Mouse (Mus musculus): Measurements from ENCODE around the gene 2410137M14Rik.

2410137M14Rik gene

DNA sequence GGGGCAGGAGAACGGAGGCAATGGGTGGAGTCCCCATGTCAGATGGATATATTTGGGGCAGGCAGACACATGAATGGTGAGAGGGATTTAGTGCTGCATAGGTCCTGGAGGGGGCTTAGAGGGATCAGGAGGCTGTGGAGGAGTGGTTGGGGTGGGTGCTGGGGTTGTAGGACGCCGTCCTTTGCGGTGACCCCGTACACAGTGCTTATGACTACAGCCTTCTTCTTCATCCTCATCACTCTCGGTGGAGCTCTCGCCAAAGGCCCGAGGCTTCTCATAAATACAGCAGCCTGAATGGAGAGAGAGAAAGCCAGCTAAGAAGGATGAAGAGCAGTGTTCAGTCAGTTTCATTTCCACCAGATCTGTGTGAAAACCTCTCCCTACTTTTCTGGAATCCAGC lies 31.8 kb downstream of the 2410137M14Rik start:
- in situ Hi-C loops (cut with MboI) = no loop called here

DNA sequence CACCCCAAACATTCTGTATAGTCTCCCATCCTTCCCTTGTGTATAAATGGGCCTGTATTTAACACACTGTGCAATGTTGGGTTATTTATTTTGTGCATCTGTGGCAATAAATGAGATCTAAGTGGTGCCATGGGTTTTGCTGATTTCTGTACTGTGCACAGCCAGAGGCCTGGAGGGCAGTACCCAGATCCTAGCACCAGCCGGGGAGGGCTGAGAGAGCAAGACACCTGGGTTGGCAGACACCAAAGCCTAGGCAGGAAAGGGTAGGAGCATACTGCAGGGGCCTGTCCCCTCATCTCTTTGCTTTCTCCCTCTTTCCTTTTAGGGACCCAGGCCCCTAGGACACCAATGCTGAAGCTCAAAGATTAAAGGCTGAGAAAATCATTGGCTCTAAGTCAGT lies 32.8 kb downstream of the 2410137M14Rik start:
- in situ Hi-C loops (cut with MboI) = no loop called here

DNA sequence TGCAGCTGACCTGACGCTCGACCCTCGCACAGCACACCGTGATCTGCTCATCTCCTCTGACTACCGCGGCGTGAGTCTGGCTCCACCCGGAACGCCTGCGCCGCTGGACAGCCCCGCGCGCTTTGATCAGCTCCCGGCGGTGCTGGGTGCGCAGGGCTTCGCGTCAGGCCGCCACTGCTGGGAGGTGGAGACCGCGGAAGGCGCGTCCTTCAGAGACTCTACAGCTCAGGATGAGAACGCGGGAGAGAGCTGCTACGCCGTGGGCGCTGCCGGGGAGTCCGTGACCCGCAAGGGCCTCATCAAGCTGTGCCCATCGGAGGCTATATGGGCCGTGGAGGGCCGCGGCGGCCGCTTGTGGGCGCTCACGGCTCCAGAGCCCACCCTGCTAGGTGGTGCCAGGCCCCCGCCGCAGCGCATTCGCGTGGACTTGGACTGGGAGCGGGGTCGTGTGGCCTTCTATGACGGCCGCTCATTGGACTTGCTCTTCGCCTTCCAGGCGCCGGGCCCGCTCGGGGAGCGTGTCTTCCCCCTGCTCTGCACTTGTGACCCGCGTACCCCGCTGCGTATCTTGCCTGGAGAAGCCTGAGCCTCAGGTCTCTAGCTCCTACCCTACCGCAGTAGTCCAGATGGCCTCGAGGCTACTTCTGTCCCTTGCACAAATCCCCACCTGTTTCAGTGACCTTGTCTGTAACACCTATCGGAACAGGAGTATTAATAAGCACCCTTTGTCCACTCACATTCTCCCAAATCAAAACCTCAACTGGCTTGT lies 33.8 kb downstream of the 2410137M14Rik start:
- in situ Hi-C loops (cut with MboI) = no loop called here

DNA sequence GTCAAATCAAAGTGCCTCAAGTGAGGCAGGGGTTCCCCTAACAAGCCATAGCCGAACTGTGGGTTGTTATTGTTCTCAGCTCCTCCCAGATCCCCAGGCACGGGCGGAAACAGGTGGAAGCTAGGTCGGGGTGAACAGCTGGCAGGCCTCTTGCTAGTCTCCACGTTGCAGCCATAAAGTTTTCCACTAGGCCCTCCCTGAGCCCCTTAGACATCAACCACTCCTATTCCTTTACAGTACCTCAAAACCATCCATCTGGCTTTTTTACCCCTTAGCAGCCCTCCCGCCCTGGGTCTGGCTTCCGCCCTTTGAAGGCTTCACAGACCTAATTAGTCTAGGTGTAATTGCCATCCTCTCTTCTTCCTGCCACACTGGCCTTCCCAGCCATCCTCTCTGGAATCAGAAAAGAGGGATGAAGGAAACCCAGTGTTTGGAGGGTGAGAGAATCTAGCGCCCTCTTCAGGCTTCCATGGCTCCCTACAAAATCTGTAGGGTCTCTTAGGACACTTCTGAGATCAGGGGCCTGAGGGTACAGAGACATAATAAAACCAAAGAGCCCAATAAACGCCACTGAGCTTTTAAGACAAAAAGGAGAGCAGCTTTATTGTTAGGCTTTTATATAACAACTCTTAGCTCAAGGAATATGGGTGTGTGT lies 36.8 kb downstream of the 2410137M14Rik start:
- in situ Hi-C loops (cut with MboI) = no loop called here

DNA sequence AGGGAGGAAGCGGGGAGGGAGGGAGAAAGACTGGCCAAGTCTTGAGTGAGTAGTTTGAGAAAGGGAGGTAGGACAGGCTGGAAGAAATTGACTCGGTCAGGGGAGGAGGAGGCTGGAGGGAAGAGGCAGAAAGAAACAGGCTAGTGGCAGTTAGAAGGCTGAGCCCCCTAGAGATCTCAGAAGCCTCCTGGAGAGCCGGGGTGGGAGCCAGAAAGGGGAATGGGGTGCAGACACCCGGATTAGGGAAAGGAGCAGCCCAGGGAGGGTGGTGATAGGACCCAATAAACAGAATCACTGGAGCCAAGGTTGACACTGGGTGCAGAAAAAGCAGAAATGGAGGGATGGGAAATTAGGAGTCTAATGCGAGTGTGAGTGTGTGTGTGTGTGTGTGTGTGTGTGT lies 37.3 kb downstream of the 2410137M14Rik start:
- in situ Hi-C loops (cut with MboI) = no loop called here

DNA sequence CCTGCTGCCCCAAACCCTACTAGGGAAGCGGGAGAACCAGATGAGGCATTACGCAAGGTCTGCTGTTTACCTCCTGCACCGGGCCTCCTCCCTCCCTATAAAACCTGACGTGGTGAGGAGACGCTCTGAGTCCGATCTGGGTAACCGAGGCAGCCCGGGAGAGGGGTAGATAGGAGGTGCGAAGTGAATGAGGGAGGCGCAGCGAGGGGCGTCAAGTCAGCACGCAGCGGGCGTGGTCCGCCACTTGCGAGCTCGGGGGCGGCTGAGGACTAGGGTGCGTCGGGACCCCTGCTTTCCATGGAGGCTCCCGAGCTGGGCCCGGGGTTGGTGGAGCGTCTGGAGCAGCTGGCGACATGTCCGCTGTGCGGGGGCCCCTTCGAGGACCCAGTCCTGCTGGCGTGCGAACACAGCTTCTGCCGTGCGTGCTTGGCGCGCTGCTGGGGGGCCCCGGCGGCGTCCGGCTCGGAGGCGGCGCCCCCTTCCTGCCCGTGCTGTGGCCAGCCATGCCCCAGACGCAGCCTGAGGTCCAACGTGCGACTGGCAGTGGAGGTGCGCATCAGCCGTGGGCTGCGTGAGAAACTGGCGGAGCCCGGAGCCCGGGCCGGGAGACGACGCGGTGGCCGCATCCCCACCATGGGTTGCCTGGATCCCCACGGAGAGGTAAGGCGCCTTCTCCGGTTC lies 38.1 kb downstream of the 2410137M14Rik start, which contains the start of gene Rnf39:
Gene Rnf39 (plus strand): TSS at position 128 of the 681 bp plus-strand sequence.
- in situ Hi-C loops (cut with MboI) = no loop called here

DNA sequence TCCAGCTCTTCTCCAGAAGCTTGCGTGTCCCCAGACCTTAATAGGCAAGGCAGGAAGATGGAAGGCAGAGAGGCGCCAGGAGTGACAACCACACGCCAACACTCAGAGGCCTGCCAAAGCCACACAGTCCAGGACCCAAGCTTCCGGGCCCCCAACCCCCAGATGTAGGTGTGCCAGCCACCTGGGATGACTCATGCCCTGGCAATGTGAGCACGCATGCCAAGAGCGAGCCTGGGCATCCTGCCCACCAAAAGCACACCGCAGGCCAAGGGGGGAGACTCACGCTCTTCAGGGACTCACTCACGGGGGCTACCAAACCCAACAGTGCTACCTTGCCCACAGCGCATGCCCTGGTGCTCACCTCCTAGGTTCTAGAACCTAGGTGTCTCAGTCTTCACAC lies 38.6 kb downstream of the 2410137M14Rik start:
- in situ Hi-C loops (cut with MboI) = no loop called here

DNA sequence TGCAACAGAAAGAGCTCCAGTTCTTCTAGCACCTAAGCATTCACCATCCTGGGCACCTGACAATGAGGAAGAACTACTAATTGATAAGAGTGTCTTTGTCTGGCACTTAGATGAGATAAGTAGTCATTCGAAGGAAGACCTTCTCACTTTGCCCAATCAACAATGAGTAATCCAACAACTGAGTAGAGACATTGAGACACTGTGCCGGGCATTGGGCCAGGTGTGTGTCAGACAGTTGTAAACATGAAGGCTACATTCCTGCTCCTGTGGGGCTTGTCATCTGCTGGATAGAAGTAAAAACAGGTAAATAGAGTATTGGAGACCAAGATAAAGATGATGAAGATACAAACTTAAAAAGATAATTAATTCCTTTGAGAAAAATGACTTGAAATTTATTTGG lies 43.0 kb downstream of the 2410137M14Rik start:
- in situ Hi-C loops (cut with MboI) = no loop called here

DNA sequence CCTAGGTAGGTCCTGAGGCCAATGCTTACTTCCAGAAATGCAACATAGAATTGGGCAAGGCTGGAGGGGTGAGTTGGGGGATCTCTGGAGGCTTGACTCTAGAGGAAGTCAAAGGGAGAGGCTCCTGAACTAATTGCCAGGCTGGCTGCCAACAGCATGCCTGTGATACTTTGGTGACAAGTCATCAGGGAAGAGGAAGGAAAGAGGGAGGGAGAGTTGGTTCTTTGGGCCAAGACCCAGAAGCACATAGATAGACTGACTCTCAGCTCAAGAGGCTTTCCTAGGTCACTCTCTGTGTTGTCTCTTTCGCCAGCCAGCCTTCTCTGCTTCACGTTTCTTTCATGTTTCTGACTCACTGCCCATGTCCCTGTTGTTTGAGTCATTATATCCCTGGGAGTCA lies 49.2 kb downstream of the 2410137M14Rik start:
- in situ Hi-C loops (cut with MboI) = no loop called here

DNA sequence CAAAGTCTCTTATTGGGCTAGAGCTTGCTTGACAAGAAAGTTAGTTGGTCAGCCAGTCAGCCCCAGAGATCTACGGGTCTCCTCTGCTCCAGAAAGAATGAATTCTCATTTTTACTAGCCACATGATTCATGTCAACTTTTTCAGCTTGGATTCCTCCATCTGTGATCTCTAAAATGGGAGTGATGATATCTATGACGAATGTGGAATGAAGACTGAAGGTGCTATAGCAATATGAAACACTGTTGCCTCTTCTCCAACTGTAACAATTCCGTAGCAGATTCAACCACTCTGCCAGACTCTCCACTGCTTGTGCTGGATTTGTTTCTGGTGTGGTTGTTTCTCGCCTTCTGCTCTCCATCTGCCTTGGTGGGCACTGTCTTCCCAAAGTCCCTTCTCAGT lies 49.9 kb downstream of the 2410137M14Rik start:
- in situ Hi-C loops (cut with MboI) = no loop called here

DNA sequence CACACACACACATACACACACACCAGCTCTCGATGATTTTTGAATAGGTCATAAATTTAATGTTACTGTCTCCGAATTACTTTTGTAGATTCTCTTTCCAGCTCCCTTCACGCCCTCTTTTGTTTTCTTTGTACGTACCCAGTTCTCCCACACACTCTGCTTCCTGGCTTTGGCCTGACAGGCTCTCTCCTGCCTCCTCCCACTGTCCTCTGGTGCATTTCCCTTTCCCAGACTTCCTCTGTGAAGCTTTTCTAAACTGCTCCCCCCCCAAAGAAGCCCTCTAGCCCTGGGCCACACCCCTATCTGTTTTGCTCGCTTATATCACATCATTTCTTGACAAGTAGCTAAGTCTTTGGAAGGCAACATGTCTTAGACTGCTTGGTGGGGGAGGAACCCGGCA lies 50.8 kb downstream of the 2410137M14Rik start:
- in situ Hi-C loops (cut with MboI) = no loop called here

DNA sequence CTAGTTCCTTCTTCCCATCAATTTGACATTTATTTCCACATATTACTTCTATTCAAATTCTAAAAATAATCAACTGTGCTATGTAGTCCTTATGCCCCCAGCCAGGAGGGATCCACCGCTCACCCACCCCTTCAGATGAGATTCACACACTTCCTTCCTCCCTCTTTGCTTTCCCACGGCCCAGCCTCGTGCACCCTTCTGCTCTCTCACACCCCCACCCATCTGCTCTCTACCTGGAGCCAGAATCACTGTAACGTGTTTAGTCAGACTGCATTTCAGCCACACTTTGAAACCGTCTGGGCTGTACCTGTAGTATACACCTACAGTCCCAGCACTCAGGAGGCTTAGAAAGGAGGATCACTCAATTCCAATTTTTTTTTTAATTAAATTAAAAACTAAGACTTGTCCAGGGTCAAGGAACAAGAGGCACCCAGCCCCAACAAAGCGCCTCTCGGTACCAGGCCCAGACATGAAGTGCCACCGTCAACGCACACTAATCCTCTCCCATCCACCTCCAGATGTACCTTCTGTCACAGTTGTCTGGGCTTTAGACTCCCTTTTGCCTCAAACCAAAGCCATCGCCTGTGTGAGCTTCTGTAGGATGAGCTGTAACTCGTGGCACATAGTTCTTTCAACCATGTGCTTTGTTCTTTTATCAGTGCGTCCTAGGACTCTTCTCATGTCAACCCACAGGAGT lies 51.7 kb downstream of the 2410137M14Rik start:
- in situ Hi-C loops (cut with MboI) = no loop called here
